Mouse (Mus musculus) heart, postnatal 0 days (tissue): ENCODE results near the gene Dnah3. TPM values are rescaled to one million over a fixed set of nuclear protein-coding genes. Genes with fewer than 3 reads are reported as not detected.

ENCODE experiments used
- ATAC-seq: fragments of 200-750 bp; cut with Nextera tagmentation; 2 replicates; pipeline ENCODE4 v1.8.0; 2017; ENCODE audit warnings: low read depth, moderate number of reproducible peaks, moderate library complexity; ENCODE audit not compliant: insufficient read depth
- DNase-seq: peaks from one replicate; pipeline ENCODE4 v3.0.0-alpha.2; 2016; ENCODE audit warnings: low spot score
- H3K27ac ChIP-seq: fragments of 300-500 bp; sonication (generic); 2 replicates; pipeline ENCODE4 v1.5.1; 2014; ENCODE audit warnings: low read depth, mild to moderate bottlenecking
- H3K27me3 ChIP-seq: fragments of 300-500 bp; sonication (generic); 2 replicates; pipeline ENCODE4 v1.6.1; 2014; ENCODE audit warnings: low read length, mixed read lengths; ENCODE audit not compliant: control insufficient read depth, insufficient read depth
- H3K36me3 ChIP-seq: fragments of 300-500 bp; sonication (generic); replicated peaks from 2 replicates; pipeline ENCODE4 v1.6.1; 2014; ENCODE audit warnings: low read length, mixed read lengths; ENCODE audit not compliant: control insufficient read depth, insufficient read depth
- H3K4me1 ChIP-seq: fragments of 300-500 bp; sonication (generic); 2 replicates; pipeline ENCODE4 v1.6.1; 2014; ENCODE audit warnings: antibody characterized with exemption; ENCODE audit not compliant: control insufficient read depth, insufficient read depth
- H3K4me2 ChIP-seq: fragments of 300-500 bp; sonication (generic); 2 replicates; pipeline ENCODE4 v1.6.1; 2014; ENCODE audit warnings: low read depth, mild to moderate bottlenecking, low read length, moderate library complexity
- H3K4me3 ChIP-seq: fragments of 300-500 bp; sonication (generic); 2 replicates; pipeline ENCODE4 v1.5.1; 2014; ENCODE audit warnings: low read depth, low read length
- H3K9ac ChIP-seq: fragments of 300-500 bp; sonication (generic); replicated peaks from 2 replicates; pipeline ENCODE4 v1.6.1; 2014; ENCODE audit warnings: low read depth, low read length, mixed read lengths
- H3K9me3 ChIP-seq: fragments of 300-500 bp; sonication (generic); replicated peaks from 2 replicates; pipeline ENCODE4 v1.6.1; 2016; ENCODE audit warnings: low read length; ENCODE audit not compliant: control insufficient read depth
- CTCF ChIP-seq: IDR thresholded peaks from 2 replicates; pipeline ENCODE4 v1.5.1; 2016; ENCODE audit warnings: antibody characterized with exemption, control low read depth, low read depth
- EP300 ChIP-seq: IDR thresholded peaks from 2 replicates; pipeline ENCODE4 v1.6.1; 2016; ENCODE audit warnings: antibody characterized with exemption, low read depth
- WGBS: fragments of 180-500 bp; shearing (Covaris S2); extraction: QIAGEN DNeasy Blood & Tissue Kit; methylation state at CpG from one replicate; pipeline ENCODE4 v1.1.7; 2014; 5-methylcytosine and 5-hydroxymethylcytosine counted together
- polyA plus RNA-seq: library from polyadenylated mRNA; unstranded; fragments of >200 nt; fragmentation: Nextera tagmentation; extraction: Ambion mirVana; gene quantifications from 2 replicates; pipeline ENCODE4 v1.2.1, GENCODE M21; 2015
- total RNA-seq: library from RNA; depleted of rRNA; stranded (reverse); fragments of >200 nt; gene quantifications from 2 replicates; pipeline ENCODE4 v1.2.3, GENCODE M21; 2014; ENCODE audit warnings: low replicate concordance

Dnah3 gene
- total and polyA plus RNA-seq, 2 experiments from 2014 or later: not detected

DNA sequence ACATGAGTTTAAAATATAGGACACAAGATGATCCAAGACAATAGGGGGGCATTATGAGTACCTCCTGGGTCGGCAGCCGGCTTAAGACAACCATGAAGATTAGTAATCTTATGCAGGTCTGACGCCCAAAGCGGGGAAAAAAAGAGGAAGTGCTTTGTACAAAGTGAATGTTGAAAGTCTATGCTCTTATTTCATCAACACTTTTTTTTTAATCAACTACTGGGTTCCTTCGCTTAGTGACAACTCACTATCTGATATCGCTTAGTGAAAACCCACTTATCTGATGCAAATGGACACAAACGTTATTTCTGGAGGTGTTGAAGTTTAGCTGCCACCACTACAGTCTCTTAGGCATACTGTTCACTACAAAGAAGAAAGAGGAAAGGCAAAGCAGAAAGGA is 117.5 kb downstream of the Dnah3 start:
- DNase-seq: no peak
- no peak overlapping the region for H3K4me3 ChIP-seq
- H3K27me3 ChIP-seq: no peaks in the 10 kb centered on the region
- no peaks in the 10 kb centered on the region for H3K9me3 ChIP-seq
- H3K27ac ChIP-seq: no peak overlapping the region
- no peak overlapping the region for H3K9ac ChIP-seq
- no peak overlapping the region for H3K4me2 ChIP-seq
- 0 out of 2 replicates have a peak, but pooled peaks cover 4% of the 10 kb centered on the region for H3K4me1 ChIP-seq
- WGBS: 75% methylated on average over 7 of the region's 7 CpGs
- TF ChIP-seq CTCF (no peak), EP300 (no peak)
- ATAC-seq: no peak
- H3K36me3 ChIP-seq: no peaks in the 10 kb centered on the region

DNA sequence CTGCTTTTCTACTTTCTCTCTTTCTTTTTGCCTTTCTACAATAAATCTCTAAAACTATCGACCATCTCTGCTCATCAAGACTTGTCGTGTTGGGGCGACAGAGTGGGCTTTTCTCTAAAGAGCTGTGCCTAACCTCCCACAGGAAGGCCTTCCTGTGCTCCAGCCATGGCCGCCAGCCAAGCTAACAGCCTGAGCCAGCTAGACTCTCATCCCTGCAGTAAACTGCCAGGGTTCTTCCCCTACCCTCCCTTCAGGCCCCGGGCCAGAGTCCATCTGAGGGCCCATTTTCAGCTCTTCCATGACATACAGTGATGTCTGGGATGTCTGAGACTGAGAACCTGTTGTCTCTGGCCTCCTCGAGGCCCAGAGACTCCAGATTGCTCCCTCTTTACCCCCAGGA is 118.8 kb downstream of the Dnah3 start:
- ATAC-seq: no peak
- Histone ChIP-seq H3K27ac (no peak overlapping the region), H3K9ac (no peak overlapping the region), H3K4me1 (0 out of 2 replicates have a peak, but pooled peaks cover 4% of the 10 kb centered on the region), H3K9me3 (no peaks in the 10 kb centered on the region), H3K4me2 (no peak overlapping the region), H3K27me3 (no peaks in the 10 kb centered on the region), H3K36me3 (no peaks in the 10 kb centered on the region), H3K4me3 (no peak overlapping the region)
- DNase-seq: no peak
- TF ChIP-seq EP300 (no peak), CTCF (no peak)
- 47% methylated on average over 6 of the region's 6 CpGs for WGBS

DNA sequence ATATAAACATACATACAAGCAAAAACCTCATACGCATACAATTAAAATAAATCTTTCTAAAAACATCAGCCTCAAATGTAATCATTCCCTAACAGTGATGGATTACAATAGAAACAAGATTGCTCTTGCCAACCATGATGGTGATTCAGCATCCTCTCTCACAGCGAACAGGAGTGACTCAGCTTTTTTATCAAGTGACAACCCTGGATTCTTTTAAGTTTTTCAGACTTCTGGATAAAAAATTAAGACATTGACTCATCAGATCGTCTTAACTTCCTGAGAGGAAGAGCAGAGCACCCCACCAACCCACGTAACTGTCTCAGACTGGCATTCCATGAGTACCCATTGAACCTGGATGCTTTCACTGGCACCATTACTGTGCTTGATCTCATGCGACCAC is 120.9 kb downstream of the Dnah3 start:
- Histone ChIP-seq H3K4me3 (no peak overlapping the region), H3K9ac (no peak overlapping the region), H3K9me3 (no peaks in the 10 kb centered on the region), H3K4me2 (no peak overlapping the region), H3K27me3 (no peaks in the 10 kb centered on the region), H3K4me1 (0 out of 2 replicates have a peak, but pooled peaks cover 4% of the 10 kb centered on the region), H3K36me3 (no peaks in the 10 kb centered on the region), H3K27ac (no peak overlapping the region)
- WGBS: 71% methylated on average over 5 of the region's 5 CpGs
- no peak for DNase-seq
- no peak for ATAC-seq
- TF ChIP-seq CTCF (no peak), EP300 (no peak)

DNA sequence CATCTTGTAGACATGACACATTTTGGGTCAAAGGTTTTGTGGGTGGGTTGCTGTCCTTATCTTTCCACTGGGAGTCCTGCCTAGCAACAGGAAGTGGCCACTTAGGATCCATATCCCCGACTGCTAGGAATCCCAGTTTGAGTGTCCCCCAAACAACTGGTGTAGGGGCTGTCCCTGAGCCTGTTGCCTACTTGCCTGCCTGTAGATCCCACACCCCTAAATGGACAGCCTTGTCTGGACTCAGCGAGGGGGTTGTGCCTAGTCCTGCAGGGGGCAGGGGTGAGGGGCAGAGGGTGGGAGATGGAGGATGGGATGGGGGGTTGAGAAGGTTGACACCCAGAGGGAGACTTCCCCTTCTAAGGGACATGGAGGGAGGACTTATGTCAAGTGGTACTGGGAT is 125.8 kb downstream of the Dnah3 start:
- DNase-seq (no peak), ATAC-seq (no peak)
- 52% methylated on average over 2 of the region's 2 CpGs for WGBS
- Histone ChIP-seq H3K36me3 (no peaks in the 10 kb centered on the region), H3K27me3 (no peaks in the 10 kb centered on the region), H3K4me3 (no peak overlapping the region), H3K27ac (no peak overlapping the region), H3K9ac (no peak overlapping the region), H3K9me3 (no peaks in the 10 kb centered on the region), H3K4me1 (no peaks in the 10 kb centered on the region), H3K4me2 (no peak overlapping the region)
- TF ChIP-seq EP300: no peak
- TF ChIP-seq CTCF: no peak

DNA sequence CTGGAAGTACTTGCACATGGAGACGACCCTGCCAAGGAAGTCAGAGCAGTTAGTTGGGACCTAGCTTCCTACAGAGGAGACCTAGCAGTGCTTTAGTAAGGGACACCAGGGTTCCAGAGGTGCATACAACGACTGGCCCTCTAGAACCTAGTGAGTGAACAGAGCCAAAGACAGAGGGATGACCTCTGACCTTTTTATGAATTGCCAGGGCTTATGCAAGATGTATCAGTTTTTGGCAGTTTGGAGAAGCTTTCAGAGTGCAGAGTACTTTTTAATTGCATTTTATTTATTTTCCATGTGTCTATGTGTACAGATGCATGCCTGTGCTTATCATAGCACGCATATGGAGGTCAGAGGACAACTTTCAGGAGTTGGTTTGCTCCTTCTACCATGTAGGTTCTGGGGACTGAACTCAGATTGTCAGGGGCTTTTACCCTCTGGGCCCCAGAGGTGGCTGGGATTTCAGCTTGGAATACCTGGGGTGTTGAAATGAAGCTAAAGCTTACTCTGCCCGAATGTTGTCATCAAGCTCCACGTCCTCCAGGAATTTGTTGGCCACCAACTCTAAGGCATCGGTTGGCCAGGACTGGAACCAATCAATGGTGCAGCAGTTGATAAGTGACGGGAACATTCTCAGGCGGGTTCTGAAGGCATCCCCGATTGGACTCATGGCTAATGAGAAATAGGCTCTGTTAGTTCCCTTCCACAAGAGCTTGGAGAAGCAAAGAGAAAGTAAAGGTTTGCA is 129.3 kb downstream of the Dnah3 start:
- Histone ChIP-seq H3K9me3 (no peaks in the 10 kb centered on the region), H3K4me3 (no peak overlapping the region), H3K27ac (no peak overlapping the region), H3K36me3 (no peaks in the 10 kb centered on the region), H3K9ac (no peak overlapping the region), H3K4me2 (no peak overlapping the region), H3K27me3 (no peaks in the 10 kb centered on the region), H3K4me1 (no peaks in the 10 kb centered on the region)
- no peak for ATAC-seq
- no peak for DNase-seq
- 65% methylated on average over 9 of the region's 9 CpGs for WGBS
- no peak for TF ChIP-seq EP300
- TF ChIP-seq CTCF: no peak

DNA sequence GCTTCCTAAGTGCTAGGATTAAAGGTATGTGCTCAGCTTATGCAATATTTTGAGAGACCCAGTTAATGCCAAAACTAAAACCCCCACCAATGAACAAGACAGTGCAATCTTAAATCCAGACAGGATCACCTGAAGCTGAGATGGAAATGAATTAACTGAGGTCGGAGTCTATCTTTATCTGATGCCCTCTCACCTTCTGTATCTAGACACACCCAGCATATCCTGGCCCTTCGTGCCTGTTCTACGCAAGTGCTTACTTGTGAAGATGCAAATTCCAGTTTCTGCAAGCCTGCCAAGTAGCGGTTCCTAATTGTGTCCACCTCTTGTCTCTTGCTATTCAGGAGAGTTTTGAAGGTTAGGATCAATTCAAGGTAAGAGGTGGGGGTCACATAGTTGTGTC is 129.9 kb downstream of the Dnah3 start:
- no peak for DNase-seq
- no peak for ATAC-seq
- H3K27me3 ChIP-seq: no peaks in the 10 kb centered on the region
- H3K4me2 ChIP-seq: no peak overlapping the region
- H3K36me3 ChIP-seq: no peaks in the 10 kb centered on the region
- no peaks in the 10 kb centered on the region for H3K4me1 ChIP-seq
- no peak overlapping the region for H3K9ac ChIP-seq
- WGBS: 76% methylated on average over 4 of the region's 4 CpGs
- TF ChIP-seq CTCF (no peak), EP300 (no peak)
- H3K9me3 ChIP-seq: no peaks in the 10 kb centered on the region
- H3K27ac ChIP-seq: no peak overlapping the region
- no peak overlapping the region for H3K4me3 ChIP-seq
